Mouse (Mus musculus): Measurements from ENCODE around the gene BC005561. TPM values are rescaled to one million over a fixed set of nuclear protein-coding genes. Genes with fewer than 3 reads are reported as not detected.

The BC005561 gene
- polyA plus RNA-seq, 1 experiment from 2014 or later: 13.6 TPM

DNA sequence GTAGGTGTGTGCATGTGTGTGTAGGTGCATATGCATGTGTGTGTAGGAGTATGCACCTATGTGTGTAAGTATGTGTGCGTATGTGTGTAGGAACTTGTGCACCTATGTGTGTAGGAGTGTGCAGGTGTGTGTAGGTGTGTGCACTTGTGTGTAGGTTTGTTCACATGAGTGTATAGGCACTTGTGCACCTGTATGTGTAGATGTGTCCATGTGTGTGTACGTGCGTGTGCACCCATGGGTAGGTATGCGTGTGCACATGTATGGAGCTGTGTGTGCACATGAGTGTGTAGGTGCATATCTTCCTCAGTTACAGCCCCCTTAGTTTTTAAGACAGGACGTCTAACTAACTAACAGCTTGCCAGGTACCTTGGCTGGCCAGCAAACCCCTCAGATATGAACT, 39.6 kb upstream of the BC005561 start:
- Histone ChIP-seq H3K27ac (replicated peaks; ENCODE audit: low read depth, low read length) (no peak overlapping the region), H3K4me2 (ENCODE audit: low read length) (no peak overlapping the region), H3K27me3 (ENCODE audit: control insufficient read depth, insufficient read depth, low read length) (no peaks in the 10 kb centered on the region), H3K4me3 (replicated peaks; ENCODE audit: low read depth, low read length) (no peak overlapping the region), H3K4me1 (ENCODE audit: control insufficient read depth, insufficient read depth, low read length) (no peaks in the 10 kb centered on the region), H3K9ac (replicated peaks; ENCODE audit: low read length) (no peak overlapping the region), H3K9me3 (ENCODE audit: control insufficient read depth, low read length) (no peaks in the 10 kb centered on the region), H3K36me3 (ENCODE audit: control insufficient read depth, insufficient read depth, low read length) (peaks cover 44% of the 10 kb centered on the region)
- ATAC-seq (ENCODE audit: low FRiP score, low TSS enrichment) (no peak), DNase-seq (no peak)
- WGBS: 93% methylated on average over 5 of the region's 5 CpGs

GRCm38 (mm10) chr5:104470981-104471391, 37.2 kb upstream of the BC005561 start:
- no peak overlapping the region for H3K27ac ChIP-seq (replicated peaks; ENCODE audit: low read depth, low read length)
- WGBS: 86% methylated on average over 5 of the region's 5 CpGs
- ATAC-seq (ENCODE audit: low FRiP score, low TSS enrichment) (no peak), DNase-seq (no peak)
- H3K27me3 ChIP-seq (ENCODE audit: control insufficient read depth, insufficient read depth, low read length): no peaks in the 10 kb centered on the region
- H3K36me3 ChIP-seq (ENCODE audit: control insufficient read depth, insufficient read depth, low read length): peaks cover 38% of the 10 kb centered on the region
- H3K4me3 ChIP-seq (replicated peaks; ENCODE audit: low read depth, low read length): no peak overlapping the region
- no peak overlapping the region for H3K9ac ChIP-seq (replicated peaks; ENCODE audit: low read length)
- no peaks in the 10 kb centered on the region for H3K4me1 ChIP-seq (ENCODE audit: control insufficient read depth, insufficient read depth, low read length)
- no peak overlapping the region for H3K4me2 ChIP-seq (ENCODE audit: low read length)
- H3K9me3 ChIP-seq (ENCODE audit: control insufficient read depth, low read length): no peaks in the 10 kb centered on the region

GRCm38 (mm10) chr5:104472371-104472770, 35.8 kb upstream of the BC005561 start:
- no peak for ATAC-seq (ENCODE audit: low FRiP score, low TSS enrichment)
- WGBS: 96% methylated on average over 8 of the region's 8 CpGs
- no peak overlapping the region for H3K4me3 ChIP-seq (replicated peaks; ENCODE audit: low read depth, low read length)
- peaks cover 35% of the 10 kb centered on the region for H3K36me3 ChIP-seq (ENCODE audit: control insufficient read depth, insufficient read depth, low read length)
- no peaks in the 10 kb centered on the region for H3K9me3 ChIP-seq (ENCODE audit: control insufficient read depth, low read length)
- DNase-seq: peak; percentile 11
- H3K27ac ChIP-seq (replicated peaks; ENCODE audit: low read depth, low read length): no peak overlapping the region
- no peaks in the 10 kb centered on the region for H3K27me3 ChIP-seq (ENCODE audit: control insufficient read depth, insufficient read depth, low read length)
- H3K9ac ChIP-seq (replicated peaks; ENCODE audit: low read length): no peak overlapping the region
- H3K4me1 ChIP-seq (ENCODE audit: control insufficient read depth, insufficient read depth, low read length): no peaks in the 10 kb centered on the region
- H3K4me2 ChIP-seq (ENCODE audit: low read length): no peak overlapping the region

- H3K4me1 ChIP-seq (ENCODE audit: control insufficient read depth, insufficient read depth, low read length): no peaks in the 10 kb centered on the region
- no peaks in the 10 kb centered on the region for H3K9me3 ChIP-seq (ENCODE audit: control insufficient read depth, low read length)
- 95% methylated on average over 7 of the region's 7 CpGs for WGBS
- no peak overlapping the region for H3K27ac ChIP-seq (replicated peaks; ENCODE audit: low read depth, low read length)
- H3K36me3 ChIP-seq (ENCODE audit: control insufficient read depth, insufficient read depth, low read length): peaks cover 66% of the 10 kb centered on the region
- H3K4me3 ChIP-seq (replicated peaks; ENCODE audit: low read depth, low read length): no peak overlapping the region
- no peak overlapping the region for H3K9ac ChIP-seq (replicated peaks; ENCODE audit: low read length)
- H3K4me2 ChIP-seq (ENCODE audit: low read length): no peak overlapping the region
- ATAC-seq (ENCODE audit: low FRiP score, low TSS enrichment) (no peak), DNase-seq (no peak)
- no peaks in the 10 kb centered on the region for H3K27me3 ChIP-seq (ENCODE audit: control insufficient read depth, insufficient read depth, low read length)
These were observed 27.8 kb upstream of the BC005561 start for GRCm38 (mm10) chr5:104480367-104480766.

DNA sequence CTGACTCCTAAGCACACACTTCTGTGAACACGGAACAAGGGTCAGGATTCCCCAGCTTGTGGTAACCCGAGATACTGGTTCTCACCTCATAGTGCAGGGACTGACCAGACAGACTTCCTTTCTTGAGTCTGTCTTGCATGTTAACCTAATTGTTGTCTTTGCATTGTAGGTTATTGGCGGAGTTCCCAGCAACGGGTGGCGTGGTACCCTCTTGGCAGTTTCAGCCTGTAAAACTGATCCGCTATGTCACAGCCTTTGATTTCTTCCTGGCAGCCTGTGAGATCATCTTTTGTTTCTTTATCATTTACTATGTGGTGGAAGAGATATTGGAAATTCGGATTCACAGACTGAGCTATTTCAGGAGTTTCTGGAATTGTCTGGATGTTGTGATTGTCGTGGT, 25.3 kb upstream of the BC005561 start:
- Histone ChIP-seq H3K27ac (replicated peaks; ENCODE audit: low read depth, low read length) (no peak overlapping the region), H3K9ac (replicated peaks; ENCODE audit: low read length) (no peak overlapping the region), H3K4me1 (ENCODE audit: control insufficient read depth, insufficient read depth, low read length) (no peaks in the 10 kb centered on the region), H3K4me2 (ENCODE audit: low read length) (no peak overlapping the region), H3K36me3 (ENCODE audit: control insufficient read depth, insufficient read depth, low read length) (peaks cover 67% of the 10 kb centered on the region), H3K9me3 (ENCODE audit: control insufficient read depth, low read length) (no peaks in the 10 kb centered on the region), H3K27me3 (ENCODE audit: control insufficient read depth, insufficient read depth, low read length) (no peaks in the 10 kb centered on the region), H3K4me3 (replicated peaks; ENCODE audit: low read depth, low read length) (no peak overlapping the region)
- DNase-seq (peak; percentile 48), ATAC-seq (ENCODE audit: low FRiP score, low TSS enrichment) (no peak; the same call in 1 of the 2 replicates)
- 74% methylated on average over 8 of the region's 8 CpGs for WGBS

- ATAC-seq (ENCODE audit: low FRiP score, low TSS enrichment) (no peak), DNase-seq (peak; percentile 15)
- H3K4me2 ChIP-seq (ENCODE audit: low read length): no peak overlapping the region
- H3K36me3 ChIP-seq (ENCODE audit: control insufficient read depth, insufficient read depth, low read length): peaks cover 70% of the 10 kb centered on the region
- no peaks in the 10 kb centered on the region for H3K9me3 ChIP-seq (ENCODE audit: control insufficient read depth, low read length)
- 63% methylated on average over 5 of the region's 5 CpGs for WGBS
- H3K4me1 ChIP-seq (ENCODE audit: control insufficient read depth, insufficient read depth, low read length): no peaks in the 10 kb centered on the region
- no peak overlapping the region for H3K27ac ChIP-seq (replicated peaks; ENCODE audit: low read depth, low read length)
- H3K4me3 ChIP-seq (replicated peaks; ENCODE audit: low read depth, low read length): no peak overlapping the region
- no peak overlapping the region for H3K9ac ChIP-seq (replicated peaks; ENCODE audit: low read length)
- no peaks in the 10 kb centered on the region for H3K27me3 ChIP-seq (ENCODE audit: control insufficient read depth, insufficient read depth, low read length)
These were observed 16.6 kb upstream of the BC005561 start for GRCm38 (mm10) chr5:104491561-104491960.

- 80% methylated on average over 2 of the region's 2 CpGs for WGBS
- no peak overlapping the region for H3K4me3 ChIP-seq (replicated peaks; ENCODE audit: low read depth, low read length)
- peaks cover 28% of the 10 kb centered on the region for H3K36me3 ChIP-seq (ENCODE audit: control insufficient read depth, insufficient read depth, low read length)
- H3K4me1 ChIP-seq (ENCODE audit: control insufficient read depth, insufficient read depth, low read length): peaks cover 9% of the 10 kb centered on the region
- ATAC-seq (ENCODE audit: low FRiP score, low TSS enrichment): no peak
- no peak overlapping the region for H3K9ac ChIP-seq (replicated peaks; ENCODE audit: low read length)
- no peaks in the 10 kb centered on the region for H3K27me3 ChIP-seq (ENCODE audit: control insufficient read depth, insufficient read depth, low read length)
- H3K9me3 ChIP-seq (ENCODE audit: control insufficient read depth, low read length): no peaks in the 10 kb centered on the region
- no peak for DNase-seq
- no peak overlapping the region for H3K4me2 ChIP-seq (ENCODE audit: low read length)
- H3K27ac ChIP-seq (replicated peaks; ENCODE audit: low read depth, low read length): no peak overlapping the region
These were observed 3.3 kb upstream of the BC005561 start for GRCm38 (mm10) chr5:104504883-104505282.

DNA sequence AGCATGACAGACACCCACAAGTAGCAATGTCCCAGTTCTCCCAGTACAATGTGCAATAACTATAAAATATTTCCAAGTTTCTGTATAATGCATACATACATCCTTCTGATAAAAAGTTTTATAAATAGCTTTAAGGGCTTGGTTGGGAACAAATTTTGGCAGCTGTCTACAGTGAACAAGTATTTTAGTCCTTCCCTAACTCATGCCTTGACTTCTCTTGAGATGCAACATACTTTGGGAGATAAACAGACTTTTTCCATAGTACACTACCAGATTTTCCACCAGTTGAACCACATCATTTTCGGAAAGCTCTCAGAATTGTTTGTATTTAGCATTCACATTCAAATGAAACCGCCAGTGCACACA, 340 bp upstream of the BC005561 start:
- Histone ChIP-seq H3K4me3 (replicated peaks; ENCODE audit: low read depth, low read length) (peak overlapping the region; percentile 83), H3K9ac (replicated peaks; ENCODE audit: low read length) (peak overlapping the region; percentile 89; the same call in 1 of the 2 replicates), H3K4me2 (ENCODE audit: low read length) (peak overlapping the region; percentile 54), H3K9me3 (ENCODE audit: control insufficient read depth, low read length) (peaks cover 1% of the 10 kb centered on the region; the same call in 1 of the 2 replicates), H3K27ac (replicated peaks; ENCODE audit: low read depth, low read length) (peak overlapping the region; percentile 93; the same call in 1 of the 2 replicates), H3K36me3 (ENCODE audit: control insufficient read depth, insufficient read depth, low read length) (peaks cover 19% of the 10 kb centered on the region), H3K4me1 (ENCODE audit: control insufficient read depth, insufficient read depth, low read length) (peaks cover 9% of the 10 kb centered on the region), H3K27me3 (ENCODE audit: control insufficient read depth, insufficient read depth, low read length) (no peaks in the 10 kb centered on the region)
- no peak for DNase-seq
- ATAC-seq (ENCODE audit: low FRiP score, low TSS enrichment): peak; percentile 35
- 3% methylated on average over 2 of the region's 2 CpGs for WGBS

- Histone ChIP-seq H3K27me3 (ENCODE audit: control insufficient read depth, insufficient read depth, low read length) (no peaks in the 10 kb centered on the region), H3K4me3 (replicated peaks; ENCODE audit: low read depth, low read length) (no peak overlapping the region), H3K4me2 (ENCODE audit: low read length) (no peak overlapping the region), H3K9me3 (ENCODE audit: control insufficient read depth, low read length) (peaks cover 23% of the 10 kb centered on the region), H3K27ac (replicated peaks; ENCODE audit: low read depth, low read length) (no peak overlapping the region), H3K4me1 (ENCODE audit: control insufficient read depth, insufficient read depth, low read length) (peaks cover 9% of the 10 kb centered on the region), H3K36me3 (ENCODE audit: control insufficient read depth, insufficient read depth, low read length) (peaks cover 7% of the 10 kb centered on the region; the same call in 1 of the 2 replicates), H3K9ac (replicated peaks; ENCODE audit: low read length) (no peak overlapping the region)
- WGBS: 95% methylated on average over 3 of the region's 3 CpGs
- DNase-seq: no peak
- ATAC-seq (ENCODE audit: low FRiP score, low TSS enrichment): no peak
These were observed 3.1 kb downstream of the BC005561 start for GRCm38 (mm10) chr5:104511211-104511610.
